Mouse (Mus musculus) cerebellum, postnatal 36 days (tissue): Measurements from ENCODE around the gene Gm20388.

ENCODE experiments used
- DNase-seq, 2 experiments: peaks; one replicate each; pipeline ENCODE4 v3.0.0; 2021 to 2022; ENCODE audit warnings: mixed read lengths in 2 of 2

The Gm20388 gene

GRCm38 (mm10) chr8:122076183-122076842, 2165.7 kb downstream of the Gm20388 start:
- no peak for DNase-seq

GRCm38 (mm10) chr8:122078321-122078720, 2167.7 kb downstream of the Gm20388 start:
- DNase-seq: no peak

- no peak for DNase-seq
Measured at GRCm38 (mm10) chr8:122079093-122079492, 2168.5 kb downstream of the Gm20388 start.

- DNase-seq: no peak
Measured at GRCm38 (mm10) chr8:122080347-122080746, 2169.7 kb downstream of the Gm20388 start.

- peak in 1 of 2 experiments; percentile 8 for DNase-seq
Measured at GRCm38 (mm10) chr8:122083401-122083800, 2172.8 kb downstream of the Gm20388 start.

- no peak for DNase-seq
Measured at GRCm38 (mm10) chr8:122084145-122084544, 2173.5 kb downstream of the Gm20388 start.

GRCm38 (mm10) chr8:122084726-122085410, 2174.2 kb downstream of the Gm20388 start:
- no peak for DNase-seq

- peak; percentile 33 to 53 for DNase-seq
Measured at GRCm38 (mm10) chr8:122086064-122086463, 2175.4 kb downstream of the Gm20388 start.

GRCm38 (mm10) chr8:122088631-122089030, 2178.0 kb downstream of the Gm20388 start:
- DNase-seq: no peak

GRCm38 (mm10) chr8:122089186-122089700, 2178.6 kb downstream of the Gm20388 start:
- no peak for DNase-seq

GRCm38 (mm10) chr8:122092476-122092875, 2181.8 kb downstream of the Gm20388 start:
- DNase-seq: no peak

- no peak for DNase-seq
Measured at GRCm38 (mm10) chr8:122098766-122099165, 2188.1 kb downstream of the Gm20388 start.

- DNase-seq: no peak
Measured at GRCm38 (mm10) chr8:122099711-122100220, 2189.1 kb downstream of the Gm20388 start.

- DNase-seq: no peak
Measured at GRCm38 (mm10) chr8:122101816-122102215, 2191.2 kb downstream of the Gm20388 start.

GRCm38 (mm10) chr8:122102286-122102685, 2191.6 kb downstream of the Gm20388 start:
- no peak for DNase-seq

- DNase-seq: no peak
Measured at GRCm38 (mm10) chr8:122103241-122103640, 2192.6 kb downstream of the Gm20388 start.

- no peak for DNase-seq
Measured at GRCm38 (mm10) chr8:122104658-122105057, 2194.0 kb downstream of the Gm20388 start.

- DNase-seq: no peak
Measured at GRCm38 (mm10) chr8:122106270-122106669, 2195.6 kb downstream of the Gm20388 start.

GRCm38 (mm10) chr8:122110240-122110866, 2199.7 kb downstream of the Gm20388 start:
- DNase-seq: no peak

GRCm38 (mm10) chr8:122110867-122111253, 2200.2 kb downstream of the Gm20388 start:
- no peak for DNase-seq

GRCm38 (mm10) chr8:122111745-122112144, 2201.1 kb downstream of the Gm20388 start:
- DNase-seq: no peak

- no peak for DNase-seq
Measured at GRCm38 (mm10) chr8:122112264-122112965, 2201.8 kb downstream of the Gm20388 start.

- no peak for DNase-seq
Measured at GRCm38 (mm10) chr8:122114890-122115289, 2204.2 kb downstream of the Gm20388 start.
